Mouse (Mus musculus) midbrain, embryonic 11.5 days (tissue): ENCODE measurements around the gene Dolpp1. TPM values are rescaled to one million over a fixed set of nuclear protein-coding genes. Genes with fewer than 3 reads are reported as not detected.
A peak's percentile ranks its signal among the peaks of the same experiment; 100 is the strongest.

ENCODE experiments used
- ATAC-seq: fragments of 200-750 bp; cut with Nextera tagmentation; 2 replicates; pipeline ENCODE4 v1.8.0; 2017; ENCODE audit warnings: moderate TSS enrichment, moderate library complexity; ENCODE audit not compliant: low FRiP score
- DNase-seq: peaks from one replicate; pipeline ENCODE4 v3.0.0; 2015; ENCODE audit warnings: low spot score; ENCODE audit errors: missing footprints
- H3K27ac ChIP-seq: fragments of 300-500 bp; sonication (generic); 2 replicates; pipeline ENCODE4 v1.5.1; 2014; ENCODE audit warnings: low read depth, low read length
- H3K27me3 ChIP-seq: fragments of 300-500 bp; sonication (generic); 2 replicates; pipeline ENCODE4 v1.6.1; 2014; ENCODE audit warnings: mild to moderate bottlenecking, low read length, moderate library complexity, mixed read lengths; ENCODE audit not compliant: control insufficient read depth, insufficient read depth
- H3K36me3 ChIP-seq: fragments of 300-500 bp; sonication (generic); 2 replicates; pipeline ENCODE4 v1.6.1; 2014; ENCODE audit warnings: mild to moderate bottlenecking, low read length, moderate library complexity, mixed read lengths; ENCODE audit not compliant: control insufficient read depth, insufficient read depth
- H3K4me1 ChIP-seq: fragments of 300-500 bp; sonication (generic); 2 replicates; pipeline ENCODE4 v1.6.1; 2014; ENCODE audit warnings: low read length; ENCODE audit not compliant: control insufficient read depth, insufficient read depth
- H3K4me2 ChIP-seq: fragments of 300-500 bp; sonication (generic); 2 replicates; pipeline ENCODE4 v1.6.1; 2014; ENCODE audit warnings: mild to moderate bottlenecking, moderate library complexity
- H3K4me3 ChIP-seq: fragments of 300-500 bp; sonication (generic); 2 replicates; pipeline ENCODE4 v1.5.1; 2014; ENCODE audit warnings: low read depth, low read length
- H3K9ac ChIP-seq: fragments of 300-500 bp; sonication (generic); 2 replicates; pipeline ENCODE4 v1.6.1; 2014; ENCODE audit warnings: low read length
- H3K9me3 ChIP-seq: fragments of 300-500 bp; sonication (generic); 2 replicates; pipeline ENCODE4 v1.6.1; 2016; ENCODE audit warnings: low read length; ENCODE audit not compliant: control insufficient read depth
- WGBS: fragments of 180-500 bp; shearing (Covaris S2); extraction: QIAGEN DNeasy Blood & Tissue Kit; methylation state at CpG from one replicate; pipeline ENCODE4 v1.1.7; 2014; 5-methylcytosine and 5-hydroxymethylcytosine counted together
- polyA plus RNA-seq: library from polyadenylated mRNA; unstranded; fragments of >200 nt; fragmentation: Nextera tagmentation; extraction: Ambion mirVana; gene quantifications from 2 replicates; pipeline ENCODE4 v1.2.1, GENCODE M21; 2014

Dolpp1 gene
- polyA plus RNA-seq, 1 experiment from 2014 or later = 45.8 TPM

- H3K9ac ChIP-seq = peak overlapping the region; percentile 27; the same call in 1 of the 2 replicates
- 82% methylated on average over 6 of the region's 6 CpGs for WGBS
These were observed 26.2 kb downstream of the Dolpp1 start for GRCm38 (mm10) chr2:30418259-30418658.

GRCm38 (mm10) chr2:30419112-30419511 lies 27.1 kb downstream of the Dolpp1 start:
- Histone ChIP-seq H3K4me3 (no peak overlapping the region), H3K27me3 (no peaks in the 10 kb centered on the region), H3K4me1 (peaks cover 24% of the 10 kb centered on the region; the same call in 1 of the 2 replicates), H3K9ac (0 out of 2 replicates have a peak overlapping the region, but pooled peaks have one; percentile 27), H3K4me2 (no peak overlapping the region), H3K9me3 (no peaks in the 10 kb centered on the region), H3K36me3 (no peaks in the 10 kb centered on the region), H3K27ac (no peak overlapping the region)
- no peak for ATAC-seq
- 41% methylated on average over 10 of the region's 10 CpGs for WGBS
- no peak for DNase-seq

More at GRCm38 (mm10) chr2:30418259-30418658, 26.2 kb downstream of the Dolpp1 start:
- no peaks in the 10 kb centered on the region for H3K9me3 ChIP-seq
- no peaks in the 10 kb centered on the region for H3K27me3 ChIP-seq
- ATAC-seq (no peak), DNase-seq (no peak)
- no peak overlapping the region for H3K4me3 ChIP-seq
- no peak overlapping the region for H3K27ac ChIP-seq
- H3K4me2 ChIP-seq = no peak overlapping the region
- H3K36me3 ChIP-seq = no peaks in the 10 kb centered on the region
- peaks cover 24% of the 10 kb centered on the region; the same call in 1 of the 2 replicates for H3K4me1 ChIP-seq

DNA sequence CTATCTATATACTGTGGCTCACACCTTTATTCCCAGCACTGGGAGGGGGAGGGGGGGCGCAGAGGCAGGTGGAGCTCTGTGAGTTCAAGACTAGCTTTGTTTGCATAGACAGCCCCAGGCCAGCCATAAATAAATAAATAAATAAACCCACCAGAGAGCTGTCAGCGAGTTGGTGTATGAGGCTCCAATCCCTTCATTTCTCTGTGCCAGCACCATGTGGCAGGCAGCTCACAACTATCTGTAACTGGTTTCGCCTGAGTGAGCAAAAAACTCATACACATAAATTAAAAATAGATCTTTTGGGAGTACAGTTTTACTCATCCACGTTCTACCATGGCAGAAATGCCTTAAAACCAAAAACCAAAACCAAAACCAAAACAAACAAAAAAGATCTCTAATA lies 29.4 kb downstream of the Dolpp1 start:
- WGBS = 77% methylated on average over 4 of the region's 4 CpGs
- ATAC-seq = no peak
- peaks cover 16% of the 10 kb centered on the region; the same call in 1 of the 2 replicates for H3K4me1 ChIP-seq

GRCm38 (mm10) chr2:30429156-30429555 lies 37.1 kb downstream of the Dolpp1 start:
- H3K27ac ChIP-seq = no peak overlapping the region
- peaks cover 25% of the 10 kb centered on the region for H3K36me3 ChIP-seq

More for the DNA sequence above, 29.4 kb downstream of the Dolpp1 start:
- Histone ChIP-seq H3K9ac (no peak overlapping the region), H3K4me2 (no peak overlapping the region), H3K36me3 (peaks cover 1% of the 10 kb centered on the region), H3K9me3 (no peaks in the 10 kb centered on the region), H3K27ac (no peak overlapping the region), H3K4me3 (no peak overlapping the region), H3K27me3 (no peaks in the 10 kb centered on the region)
- DNase-seq = peak; percentile 51

GRCm38 (mm10) chr2:30435326-30436155 lies 43.5 kb downstream of the Dolpp1 start:
- no peak overlapping the region for H3K9ac ChIP-seq
- ATAC-seq = peak; percentile 48; the same call in 1 of the 2 replicates
- peak; percentile 97 for DNase-seq
- WGBS = 51% methylated on average over 5 of the region's 5 CpGs
- peaks cover 23% of the 10 kb centered on the region for H3K36me3 ChIP-seq
- H3K4me2 ChIP-seq = no peak overlapping the region
- no peaks in the 10 kb centered on the region for H3K27me3 ChIP-seq
- H3K9me3 ChIP-seq = no peaks in the 10 kb centered on the region
- H3K4me1 ChIP-seq = peaks cover 4% of the 10 kb centered on the region
- no peak overlapping the region for H3K4me3 ChIP-seq
- no peak overlapping the region for H3K27ac ChIP-seq

More at GRCm38 (mm10) chr2:30429156-30429555, 37.1 kb downstream of the Dolpp1 start:
- no peaks in the 10 kb centered on the region for H3K9me3 ChIP-seq
- no peak overlapping the region for H3K9ac ChIP-seq
- no peaks in the 10 kb centered on the region for H3K27me3 ChIP-seq
- H3K4me2 ChIP-seq = no peak overlapping the region
- H3K4me3 ChIP-seq = no peak overlapping the region
- ATAC-seq = no peak
- H3K4me1 ChIP-seq = no peaks in the 10 kb centered on the region
- DNase-seq = peak; percentile 47

- Histone ChIP-seq H3K4me1 (peaks cover 10% of the 10 kb centered on the region), H3K27ac (no peak overlapping the region), H3K9me3 (no peaks in the 10 kb centered on the region), H3K4me3 (no peak overlapping the region), H3K4me2 (no peak overlapping the region), H3K27me3 (no peaks in the 10 kb centered on the region), H3K9ac (no peak overlapping the region), H3K36me3 (peaks cover 20% of the 10 kb centered on the region)
- ATAC-seq = no peak
- WGBS = 81% methylated on average over 5 of the region's 5 CpGs
- no peak for DNase-seq
These were observed 44.1 kb downstream of the Dolpp1 start for GRCm38 (mm10) chr2:30436156-30436545.

GRCm38 (mm10) chr2:30436809-30437208 lies 44.8 kb downstream of the Dolpp1 start:
- peaks cover 20% of the 10 kb centered on the region for H3K36me3 ChIP-seq
- no peaks in the 10 kb centered on the region for H3K9me3 ChIP-seq
- H3K4me3 ChIP-seq = no peak overlapping the region
- no peak overlapping the region for H3K9ac ChIP-seq
- WGBS = 87% methylated on average over 4 of the region's 4 CpGs
- H3K27ac ChIP-seq = no peak overlapping the region
- DNase-seq (peak; percentile 53), ATAC-seq (no peak)
- peaks cover 17% of the 10 kb centered on the region for H3K4me1 ChIP-seq
- no peaks in the 10 kb centered on the region for H3K27me3 ChIP-seq
- no peak overlapping the region for H3K4me2 ChIP-seq

DNA sequence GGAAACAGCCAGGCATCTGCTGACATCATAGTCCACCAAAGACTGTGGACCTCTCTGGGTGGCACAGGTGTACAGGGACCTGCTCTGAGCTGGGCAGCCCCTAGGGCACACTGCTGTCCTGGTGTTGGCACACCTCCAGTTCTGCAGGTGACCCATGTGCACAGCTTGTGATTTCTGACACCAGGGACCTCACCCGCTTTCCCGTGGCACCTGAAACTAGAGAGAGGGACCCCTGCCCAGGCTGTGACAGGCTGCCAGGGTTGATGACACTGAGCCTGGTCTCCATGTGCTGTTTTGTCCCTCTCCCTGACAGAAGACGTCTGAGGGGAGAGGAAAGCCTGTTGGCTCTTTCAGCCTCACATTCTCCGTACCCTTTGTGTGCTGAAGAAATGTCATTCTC lies 45.7 kb downstream of the Dolpp1 start:
- ATAC-seq (no peak), DNase-seq (peak; percentile 66)
- H3K4me1 ChIP-seq = peaks cover 26% of the 10 kb centered on the region
- H3K27ac ChIP-seq = no peak overlapping the region
- no peak overlapping the region for H3K9ac ChIP-seq
- no peak overlapping the region for H3K4me3 ChIP-seq
- no peaks in the 10 kb centered on the region for H3K9me3 ChIP-seq
- H3K4me2 ChIP-seq = no peak overlapping the region
- peaks cover 20% of the 10 kb centered on the region for H3K36me3 ChIP-seq
- H3K27me3 ChIP-seq = no peaks in the 10 kb centered on the region
- 93% methylated on average over 3 of the region's 4 CpGs for WGBS

DNA sequence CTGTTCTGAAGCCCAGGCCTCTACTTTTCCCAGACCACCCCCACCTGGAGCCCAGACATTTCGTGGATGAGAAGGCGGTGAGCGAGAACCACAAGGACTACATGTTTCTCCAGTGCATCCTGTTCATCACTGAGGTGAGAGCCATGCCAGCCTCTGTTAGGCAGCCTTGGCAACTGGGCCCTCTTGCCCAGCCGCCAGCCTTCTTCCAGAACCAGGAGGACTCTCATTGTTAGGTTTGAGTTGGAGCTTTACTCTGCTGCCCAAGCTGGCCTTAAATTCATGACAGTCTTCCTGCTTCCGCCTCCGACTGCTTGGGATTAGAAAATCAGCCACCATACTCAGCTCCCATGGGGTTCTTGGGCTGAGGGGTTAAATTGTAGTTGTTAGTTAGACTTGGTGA lies 47.6 kb downstream of the Dolpp1 start:
- no peaks in the 10 kb centered on the region for H3K27me3 ChIP-seq
- H3K4me3 ChIP-seq = no peak overlapping the region
- H3K9ac ChIP-seq = no peak overlapping the region
- no peak overlapping the region for H3K4me2 ChIP-seq
- DNase-seq (no peak), ATAC-seq (no peak)
- H3K9me3 ChIP-seq = no peaks in the 10 kb centered on the region
- H3K36me3 ChIP-seq = peaks cover 14% of the 10 kb centered on the region
- WGBS = 95% methylated on average over 6 of the region's 6 CpGs
- peaks cover 41% of the 10 kb centered on the region for H3K4me1 ChIP-seq
- no peak overlapping the region for H3K27ac ChIP-seq
